Mouse (Mus musculus) lung, embryonic 15.5 days (tissue): Measurements from ENCODE around the gene Tmem50a. TPM values are rescaled to one million over a fixed set of nuclear protein-coding genes. Genes with fewer than 3 reads are reported as not detected.
A peak's percentile ranks its signal among the peaks of the same experiment; 100 is the strongest.
"Not testable (repeated sequence)": the region's sequence is repeated elsewhere in the genome, so short reads cannot be mapped to it uniquely, and the experiment has no call there.

Experiments used
- ATAC-seq: fragments of 200-750 bp; cut with Nextera tagmentation; 2 replicates; pipeline ENCODE4 v1.8.0; 2017; ENCODE audit warnings: moderate number of reproducible peaks, borderline replicate concordance; ENCODE audit not compliant: low FRiP score, low TSS enrichment; ENCODE audit errors: extremely low read depth
- H3K27ac ChIP-seq: fragments of 300-500 bp; sonication (generic); 2 replicates; pipeline ENCODE4 v1.5.1; 2015; ENCODE audit warnings: moderate library complexity, mild to moderate bottlenecking, inconsistent platforms
- H3K27me3 ChIP-seq: fragments of 300-500 bp; sonication (generic); 2 replicates; pipeline ENCODE4 v1.6.1; 2015; ENCODE audit warnings: inconsistent platforms
- H3K36me3 ChIP-seq: fragments of 300-500 bp; sonication (generic); 2 replicates; pipeline ENCODE4 v1.6.1; 2015; ENCODE audit warnings: inconsistent platforms
- H3K4me1 ChIP-seq: fragments of 300-500 bp; sonication (generic); 2 replicates; pipeline ENCODE4 v1.6.1; 2015; ENCODE audit warnings: inconsistent platforms
- H3K4me2 ChIP-seq: fragments of 300-500 bp; sonication (generic); 2 replicates; pipeline ENCODE4 v1.6.1; 2015; ENCODE audit warnings: inconsistent platforms, mild to moderate bottlenecking, moderate library complexity
- H3K4me3 ChIP-seq: fragments of 300-500 bp; sonication (generic); 2 replicates; pipeline ENCODE4 v1.5.1; 2015; ENCODE audit warnings: mild to moderate bottlenecking, inconsistent platforms
- H3K9ac ChIP-seq: fragments of 300-500 bp; sonication (generic); 2 replicates; pipeline ENCODE4 v1.6.1; 2015; ENCODE audit warnings: inconsistent platforms
- H3K9me3 ChIP-seq: fragments of 300-500 bp; sonication (generic); 2 replicates; pipeline ENCODE4 v1.6.1; 2016; ENCODE audit warnings: inconsistent platforms
- WGBS: fragments of 180-500 bp; shearing (Covaris S2); methylation state at CpG from one replicate; pipeline ENCODE4 v1.1.7; 2015; 5-methylcytosine and 5-hydroxymethylcytosine counted together
- polyA plus RNA-seq: library from polyadenylated mRNA; unstranded; fragments of >200 nt; fragmentation: Nextera tagmentation; extraction: Ambion mirVana; gene quantifications from 2 replicates; pipeline ENCODE4 v1.2.1, GENCODE M21; 2015

Tmem50a gene
- polyA plus RNA-seq, 1 experiment from 2014 or later, result 184 TPM

DNA sequence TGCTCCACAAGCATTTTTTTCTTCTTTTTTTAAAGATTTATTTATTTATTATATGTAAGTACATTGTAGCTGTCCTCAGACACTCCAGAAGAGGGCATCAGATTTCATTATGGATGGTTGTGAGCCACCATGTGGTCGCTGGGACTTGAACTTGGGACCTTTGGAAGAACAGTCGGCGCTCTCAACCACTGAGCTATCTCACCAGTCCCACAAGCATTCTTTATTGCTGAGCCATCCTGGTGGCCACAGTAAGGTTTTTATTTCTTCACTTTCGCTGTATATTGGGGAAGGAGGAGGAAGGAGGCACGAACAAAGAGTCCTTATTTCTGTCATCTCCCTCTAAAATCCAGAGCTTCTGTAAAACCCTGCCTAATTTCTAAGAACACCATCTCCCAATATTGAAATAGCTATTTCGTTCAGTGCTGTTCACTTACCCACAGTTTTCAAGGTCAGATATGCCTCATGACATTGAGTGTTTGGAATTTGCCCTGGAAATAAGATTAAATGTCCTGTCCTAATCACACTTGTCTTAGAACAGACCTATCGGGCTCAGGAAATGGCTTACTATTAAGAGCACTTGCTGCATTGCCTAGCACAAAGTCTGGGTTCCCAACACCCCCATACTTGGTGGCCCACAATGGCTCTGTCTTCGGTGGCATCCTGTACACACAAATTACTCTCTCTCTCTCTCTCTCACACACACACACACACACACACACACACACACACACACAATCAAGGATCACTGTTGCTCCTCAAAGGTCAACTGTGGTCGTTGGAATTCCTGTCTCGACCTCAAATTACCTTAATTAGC, 7.5 kb upstream of the Tmem50a start:
- WGBS, result 58% methylated on average over 10 of the region's 10 CpGs
- Histone ChIP-seq H3K27me3 (no peaks in the 10 kb centered on the region), H3K36me3 (peaks cover 21% of the 10 kb centered on the region), H3K4me2 (peak overlapping the region; percentile 63), H3K4me3 (peak overlapping the region; percentile 85), H3K4me1 (peaks cover 19% of the 10 kb centered on the region), H3K27ac (peak overlapping the region; percentile 83), H3K9me3 (no peaks in the 10 kb centered on the region), H3K9ac (peak overlapping the region; percentile 57)
- ATAC-seq, result no peak

DNA sequence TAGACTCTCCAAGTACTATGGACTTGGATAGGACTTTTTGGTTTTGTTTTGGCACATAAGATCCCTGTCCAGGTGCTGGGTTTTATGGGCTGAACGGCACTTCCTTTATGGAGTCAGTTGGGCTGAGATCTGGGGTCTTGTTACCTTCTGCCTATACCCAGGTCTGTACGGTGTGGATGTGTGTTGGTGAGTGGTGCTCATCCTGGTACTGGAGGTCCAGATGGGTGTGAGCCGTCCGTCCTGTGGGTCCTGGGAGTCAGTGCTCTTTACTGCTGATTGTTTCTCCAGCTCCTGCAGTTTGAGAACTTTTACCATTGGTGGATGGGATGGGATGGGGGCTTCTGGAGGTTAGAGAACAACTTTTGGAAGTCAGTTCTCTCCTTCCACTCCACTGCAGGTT, 6.9 kb upstream of the Tmem50a start:
- Histone ChIP-seq H3K27ac (no peak overlapping the region), H3K27me3 (no peaks in the 10 kb centered on the region), H3K4me3 (no peak overlapping the region), H3K4me1 (peaks cover 17% of the 10 kb centered on the region), H3K4me2 (no peak overlapping the region), H3K9me3 (no peaks in the 10 kb centered on the region), H3K36me3 (peaks cover 16% of the 10 kb centered on the region), H3K9ac (no peak overlapping the region)
- no peak for ATAC-seq
- WGBS, result 91% methylated on average over 4 of the region's 4 CpGs

DNA sequence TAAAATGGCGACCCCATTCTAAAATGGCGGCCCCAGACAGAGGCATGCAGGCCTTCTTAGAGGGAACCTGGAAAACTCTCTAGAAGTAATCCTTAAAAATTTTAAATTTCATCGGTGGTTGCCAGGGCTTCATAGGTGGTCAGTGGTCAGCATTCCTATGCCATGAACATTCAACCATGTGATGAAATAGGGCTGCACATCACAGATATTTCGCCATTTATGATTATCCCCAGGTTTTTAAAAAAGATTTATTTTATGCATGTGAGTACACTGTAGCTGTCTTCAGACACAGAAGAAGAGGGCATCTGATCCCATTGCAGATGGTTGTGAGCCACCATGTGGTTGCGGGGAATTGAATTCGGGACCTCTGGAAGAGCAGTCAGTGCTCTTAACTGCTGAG, 5.8 kb upstream of the Tmem50a start:
- H3K4me1 ChIP-seq, result peaks cover 10% of the 10 kb centered on the region
- ATAC-seq, result no peak
- no peak overlapping the region for H3K4me2 ChIP-seq
- no peak overlapping the region for H3K27ac ChIP-seq
- H3K9me3 ChIP-seq, result no peaks in the 10 kb centered on the region
- H3K36me3 ChIP-seq, result peaks cover 6% of the 10 kb centered on the region
- H3K9ac ChIP-seq, result no peak overlapping the region
- WGBS, result 95% methylated on average over 6 of the region's 6 CpGs
- no peaks in the 10 kb centered on the region for H3K27me3 ChIP-seq
- H3K4me3 ChIP-seq, result no peak overlapping the region

DNA sequence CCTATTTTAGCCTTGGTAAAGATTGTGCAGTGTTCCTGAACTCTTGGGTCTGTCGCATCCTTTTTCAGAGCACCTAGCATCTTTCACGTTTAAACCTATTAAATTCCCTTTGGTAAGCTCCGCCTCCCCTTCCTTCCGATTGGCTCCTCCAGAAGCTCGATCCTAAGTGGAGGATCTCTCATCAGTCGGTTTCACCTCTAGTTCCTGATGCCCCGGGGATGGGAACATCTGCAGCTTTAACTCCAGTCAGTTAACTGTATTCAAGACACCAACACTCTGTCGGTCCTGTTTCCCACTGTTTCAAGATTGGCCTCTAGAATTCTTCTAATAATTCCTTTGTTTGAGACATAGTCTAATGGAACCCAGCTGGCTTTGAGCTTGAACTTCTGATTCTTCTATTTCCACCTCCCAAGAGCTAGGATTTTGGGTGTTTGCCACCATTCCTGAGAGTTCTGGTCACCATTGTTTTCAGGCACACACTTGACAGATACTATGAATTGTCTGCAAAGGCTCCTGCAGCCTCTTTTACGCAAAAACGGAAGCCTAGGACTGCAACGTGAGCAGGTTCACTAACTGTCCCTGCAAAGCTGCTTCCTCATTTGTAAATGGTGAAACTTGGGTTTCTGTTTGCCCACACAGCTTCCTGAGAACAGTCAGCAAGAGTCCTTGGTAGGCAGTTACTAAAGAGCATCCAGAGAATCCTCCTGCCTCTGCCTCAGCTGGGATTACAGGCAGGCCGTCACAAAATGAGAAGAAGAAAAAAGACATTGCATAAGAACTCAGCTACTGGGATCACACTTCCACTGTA, 5.1 kb upstream of the Tmem50a start:
- Histone ChIP-seq H3K27ac (no peak overlapping the region), H3K4me3 (no peak overlapping the region), H3K36me3 (no peaks in the 10 kb centered on the region), H3K9ac (no peak overlapping the region), H3K4me2 (no peak overlapping the region), H3K9me3 (no peaks in the 10 kb centered on the region), H3K4me1 (peaks cover 9% of the 10 kb centered on the region), H3K27me3 (no peaks in the 10 kb centered on the region)
- no peak for ATAC-seq
- WGBS, result 40% methylated on average over 12 of the region's 12 CpGs

DNA sequence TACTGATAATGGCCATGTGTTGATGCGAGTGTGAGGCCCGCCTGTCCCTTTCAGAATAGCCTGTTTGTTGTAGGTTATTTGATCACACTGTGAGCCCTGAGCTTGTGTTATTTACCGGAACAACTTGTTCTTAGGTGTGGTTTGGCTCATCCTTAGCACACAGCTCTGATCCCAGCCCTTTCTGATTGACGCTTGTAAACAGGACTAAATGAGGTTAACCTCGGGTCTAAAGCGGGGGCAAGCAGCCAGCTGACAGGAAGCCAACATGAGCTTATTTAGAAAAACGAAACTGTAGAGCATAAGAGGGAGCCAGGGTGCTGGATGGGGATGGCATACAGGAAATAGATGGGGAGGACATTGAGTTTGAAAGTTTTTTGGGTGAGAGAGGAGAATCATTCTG, 3.6 kb upstream of the Tmem50a start:
- peaks cover 16% of the 10 kb centered on the region for H3K4me1 ChIP-seq
- no peak overlapping the region for H3K4me3 ChIP-seq
- no peak overlapping the region for H3K9ac ChIP-seq
- H3K4me2 ChIP-seq, result no peak overlapping the region
- no peaks in the 10 kb centered on the region for H3K27me3 ChIP-seq
- H3K27ac ChIP-seq, result peak overlapping the region; percentile 34; the same call in 1 of the 2 replicates
- WGBS, result 32% methylated on average over 7 of the region's 7 CpGs
- no peak for ATAC-seq
- H3K36me3 ChIP-seq, result no peaks in the 10 kb centered on the region
- H3K9me3 ChIP-seq, result no peaks in the 10 kb centered on the region

DNA sequence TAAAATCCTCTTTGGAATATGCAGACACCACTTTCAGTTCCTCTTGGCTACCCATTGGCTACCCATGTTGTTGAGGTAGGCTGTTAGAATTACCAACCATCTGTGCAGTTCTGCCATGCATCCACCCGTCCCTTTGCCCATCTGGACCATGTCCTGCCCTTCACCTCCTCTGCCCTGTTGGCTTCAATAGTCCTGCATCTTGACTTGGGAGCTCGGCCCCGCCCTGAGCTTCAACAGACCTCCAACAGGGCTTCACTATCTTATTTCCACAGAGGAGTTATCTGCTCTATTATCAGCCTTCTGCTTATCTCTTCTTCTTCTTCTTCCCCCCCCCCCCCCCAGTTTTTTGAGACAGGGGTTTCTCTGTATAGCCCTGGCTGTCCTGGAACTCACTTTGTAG, 2.4 kb upstream of the Tmem50a start:
- Histone ChIP-seq H3K4me3 (no peak overlapping the region), H3K4me1 (peaks cover 17% of the 10 kb centered on the region), H3K36me3 (peaks cover 5% of the 10 kb centered on the region; the same call in 1 of the 2 replicates), H3K9ac (no peak overlapping the region), H3K27ac (no peak overlapping the region), H3K27me3 (no peaks in the 10 kb centered on the region), H3K4me2 (no peak overlapping the region), H3K9me3 (no peaks in the 10 kb centered on the region)
- WGBS, result 68% methylated on average over 3 of the region's 3 CpGs
- no peak for ATAC-seq

DNA sequence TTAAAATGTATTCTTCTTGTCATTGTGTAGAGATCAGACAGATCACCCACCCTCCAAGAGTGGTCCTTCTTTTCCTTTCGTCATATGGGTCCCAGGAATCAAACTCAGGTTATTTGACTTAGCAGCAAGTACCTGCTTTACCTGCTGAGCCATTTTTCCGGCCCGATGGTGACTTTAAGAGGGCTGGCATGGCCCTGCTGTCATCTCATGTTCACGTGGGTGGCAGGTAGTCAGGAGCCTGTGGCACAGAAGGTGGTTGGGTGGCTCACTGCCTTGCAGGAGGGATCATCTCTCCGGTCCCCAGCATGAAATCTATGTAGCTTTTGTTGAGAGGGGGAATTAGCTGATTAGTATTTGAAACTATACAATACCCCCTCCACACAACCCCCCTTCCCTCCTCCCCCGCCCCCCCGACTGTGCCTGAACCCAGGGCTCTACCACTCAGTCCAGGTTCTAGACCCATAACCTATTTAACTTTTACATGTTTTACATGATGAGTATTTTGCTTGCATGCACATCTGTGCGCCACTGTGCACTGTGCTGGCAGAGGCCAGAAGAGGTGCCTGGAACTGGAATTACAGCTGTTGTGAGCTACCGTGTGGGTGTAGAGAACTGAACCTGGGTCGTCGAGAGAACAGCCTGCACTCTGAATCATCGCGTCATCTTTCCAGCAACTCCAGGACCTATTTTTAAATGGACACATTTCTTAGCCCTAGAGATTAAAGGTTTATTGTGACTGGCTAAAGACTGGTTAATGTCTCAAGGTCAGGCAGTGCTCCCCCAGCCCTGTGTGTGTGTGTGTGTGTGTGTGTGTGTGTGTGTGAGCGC, 613 bp upstream of the Tmem50a start:
- no peaks in the 10 kb centered on the region for H3K27me3 ChIP-seq
- WGBS, result 50% methylated on average over 14 of the region's 14 CpGs
- H3K36me3 ChIP-seq, result peaks cover 18% of the 10 kb centered on the region; the same call in 1 of the 2 replicates
- peak overlapping the region; percentile 89 for H3K4me3 ChIP-seq
- peaks cover 17% of the 10 kb centered on the region for H3K4me1 ChIP-seq
- ATAC-seq, result no peak
- H3K9me3 ChIP-seq, result no peaks in the 10 kb centered on the region
- H3K9ac ChIP-seq, result peak overlapping the region; percentile 84; the same call in 1 of the 2 replicates
- peak overlapping the region; percentile 65 for H3K4me2 ChIP-seq
- H3K27ac ChIP-seq, result peak overlapping the region; percentile 89; the same call in 1 of the 2 replicates

DNA sequence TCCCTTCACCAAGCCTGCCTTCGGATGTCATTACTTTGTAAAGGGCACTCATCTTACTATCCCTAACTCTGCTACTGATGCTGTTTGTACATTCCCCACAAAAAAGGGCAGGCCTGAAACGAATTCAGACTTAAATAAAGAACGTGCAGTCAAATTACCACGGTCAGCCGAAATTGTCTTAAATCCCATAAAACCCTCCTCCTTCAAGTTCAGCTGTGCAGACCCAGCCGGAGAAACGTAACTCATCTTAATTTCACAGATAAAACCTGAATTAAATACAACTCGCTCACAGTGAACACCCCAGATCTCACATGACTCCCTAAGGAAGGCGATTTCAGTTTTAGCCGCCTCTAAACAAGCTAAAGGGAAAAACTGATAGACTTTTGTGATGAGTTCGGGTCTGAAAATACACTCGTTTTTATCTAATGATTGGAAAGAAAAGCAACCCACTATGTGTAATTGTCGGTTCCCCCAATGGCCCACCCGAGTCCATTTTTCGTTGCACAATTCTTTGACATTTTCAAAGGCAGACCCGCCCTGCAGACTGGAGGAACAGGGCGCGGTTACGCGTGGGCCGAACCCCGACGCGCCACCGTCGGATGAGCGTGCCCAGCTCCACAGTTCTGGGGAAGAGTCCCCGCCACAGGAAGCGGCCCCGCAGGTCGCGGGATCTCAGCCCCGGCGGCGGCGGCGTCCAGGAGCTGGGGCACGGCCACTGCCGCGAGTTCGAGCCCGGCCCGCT, 531 bp downstream of the Tmem50a start:
- no peaks in the 10 kb centered on the region for H3K9me3 ChIP-seq
- peaks cover 17% of the 10 kb centered on the region for H3K4me1 ChIP-seq
- WGBS, result under 1% methylated on average over 43 of the region's 43 CpGs
- H3K4me2 ChIP-seq, result peak overlapping the region; percentile 65
- ATAC-seq, result peak; percentile 73
- H3K9ac ChIP-seq, result peak overlapping the region; percentile 84
- H3K27me3 ChIP-seq, result no peaks in the 10 kb centered on the region
- peak overlapping the region; percentile 89 for H3K27ac ChIP-seq
- peaks cover 22% of the 10 kb centered on the region for H3K36me3 ChIP-seq
- peak overlapping the region; percentile 89 for H3K4me3 ChIP-seq

DNA sequence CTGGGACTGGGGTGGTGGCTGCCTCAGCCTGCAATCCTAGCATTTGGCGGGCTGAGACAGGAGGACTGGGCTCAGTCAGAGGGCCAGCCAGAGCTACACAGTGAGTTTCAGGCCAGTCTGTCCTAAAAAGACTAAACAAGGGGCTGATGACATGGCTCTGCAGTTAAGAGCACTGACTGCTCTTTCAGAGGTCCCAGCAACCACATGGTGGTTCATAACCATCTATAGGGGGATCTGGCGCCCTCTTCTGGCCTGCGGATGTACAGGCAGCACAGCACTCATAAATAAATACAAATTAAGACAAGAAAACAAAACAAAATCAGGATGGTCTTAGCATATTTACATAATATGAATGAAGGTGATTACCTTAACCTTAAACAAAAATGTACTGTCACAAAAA, 1.4 kb downstream of the Tmem50a start:
- H3K4me1 ChIP-seq, result peaks cover 17% of the 10 kb centered on the region
- no peak for ATAC-seq
- WGBS, result 29% methylated on average over 3 of the region's 3 CpGs
- H3K4me3 ChIP-seq, result peak overlapping the region; percentile 89
- H3K4me2 ChIP-seq, result peak overlapping the region; percentile 65; the same call in 1 of the 2 replicates
- peaks cover 30% of the 10 kb centered on the region for H3K36me3 ChIP-seq
- H3K27ac ChIP-seq, result no peak overlapping the region
- H3K9me3 ChIP-seq, result no peaks in the 10 kb centered on the region
- H3K27me3 ChIP-seq, result no peaks in the 10 kb centered on the region
- H3K9ac ChIP-seq, result no peak overlapping the region

DNA sequence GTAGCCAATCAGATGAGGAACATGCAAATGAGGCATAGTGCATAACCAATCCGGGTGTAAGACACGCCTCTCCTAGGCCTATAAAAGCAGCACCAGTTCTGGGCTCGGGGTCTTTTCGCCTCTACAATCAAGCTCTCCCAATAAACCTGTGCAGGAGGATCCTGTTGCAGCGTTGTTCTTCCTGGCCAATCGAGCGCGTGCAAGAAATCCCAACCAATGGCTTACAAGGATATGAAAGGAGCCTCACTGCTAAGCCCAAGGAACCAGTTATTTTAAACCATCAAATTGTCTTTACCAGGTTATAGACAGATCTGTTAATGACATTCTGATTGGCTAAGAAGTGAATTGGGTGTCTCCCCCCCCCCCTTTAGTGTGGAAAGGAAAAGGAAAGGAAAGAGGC, 3.4 kb downstream of the Tmem50a start:
- H3K4me2 ChIP-seq, H3K4me3 ChIP-seq, H3K27me3 ChIP-seq, H3K9me3 ChIP-seq, ATAC-seq, H3K27ac ChIP-seq, H3K9ac ChIP-seq: not testable (repeated sequence)
- Histone ChIP-seq H3K36me3 (peaks cover 49% of the 10 kb centered on the region), H3K4me1 (peaks cover 17% of the 10 kb centered on the region)
- 98% methylated on average over 7 of the region's 8 CpGs for WGBS

DNA sequence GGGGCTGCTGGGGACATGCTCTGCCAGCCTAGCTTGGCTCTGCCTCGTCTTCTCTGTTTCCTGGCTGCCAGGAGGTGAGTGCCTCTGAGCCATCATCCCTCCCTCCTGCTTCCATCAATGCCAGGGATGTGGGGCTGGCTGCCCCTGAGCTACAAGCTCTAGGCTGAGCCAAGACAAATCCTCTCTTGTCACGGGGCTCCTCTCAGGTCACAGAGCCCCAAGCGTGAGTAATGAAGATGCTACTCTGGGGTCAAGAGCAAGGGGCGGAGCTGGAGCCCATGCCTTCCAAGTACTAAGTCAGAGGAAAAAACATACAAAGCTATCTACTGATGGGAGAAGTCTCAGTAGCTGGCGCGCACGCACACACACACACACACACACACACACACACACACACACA, 11.8 kb downstream of the Tmem50a start:
- no peak overlapping the region for H3K27ac ChIP-seq
- WGBS, result 72% methylated on average over 7 of the region's 7 CpGs
- no peak overlapping the region for H3K4me2 ChIP-seq
- no peak overlapping the region for H3K9ac ChIP-seq
- no peak for ATAC-seq
- H3K36me3 ChIP-seq, result peaks cover 89% of the 10 kb centered on the region
- no peaks in the 10 kb centered on the region for H3K4me1 ChIP-seq
- no peak overlapping the region for H3K4me3 ChIP-seq
- no peaks in the 10 kb centered on the region for H3K9me3 ChIP-seq
- H3K27me3 ChIP-seq, result no peaks in the 10 kb centered on the region
